Mouse (Mus musculus): ENCODE data around the gene Acd. TPM values are rescaled to one million over a fixed set of nuclear protein-coding genes. Genes with fewer than 3 reads are reported as not detected.
A peak's percentile ranks its signal among the peaks of the same experiment; 100 is the strongest.

Acd gene
- polyA plus RNA-seq, 1 experiment from 2014 or later, result 77.1 TPM

DNA sequence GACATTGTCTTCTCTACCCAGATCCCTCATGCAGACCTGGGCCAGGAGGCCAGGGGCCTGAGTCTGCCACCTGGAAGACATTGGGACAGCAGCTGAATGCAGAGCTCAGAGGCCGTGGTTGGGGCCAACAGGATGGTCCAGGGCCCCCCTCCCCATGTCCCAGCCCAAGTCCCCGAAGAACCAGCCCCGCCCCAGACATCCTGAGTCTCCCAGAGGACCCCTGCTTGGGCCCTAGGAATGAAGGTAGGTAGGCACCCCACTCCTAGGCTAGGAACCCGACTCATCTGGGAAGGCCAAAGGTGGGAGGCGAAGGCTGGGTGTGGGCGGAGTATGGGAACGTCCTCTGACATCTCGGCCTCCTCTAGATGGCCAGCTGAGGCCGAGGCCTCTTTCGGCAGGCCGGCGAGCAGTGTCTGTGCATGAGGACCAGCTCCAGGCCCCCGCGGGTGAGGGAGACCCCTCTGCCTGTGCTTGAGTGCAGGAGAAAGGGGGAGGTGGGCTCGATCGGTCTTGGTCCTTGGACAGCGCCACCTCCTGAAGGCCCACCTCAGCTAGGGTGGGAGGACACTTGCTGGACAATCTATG lies 3.6 kb downstream of the Acd start:
- no peak for DNase-seq (ENCODE audit: extremely low spot score, low spot score)
- H3K27ac ChIP-seq, result no peak overlapping the region
- H3K36me3 ChIP-seq (replicated peaks), result peaks cover 41% of the 10 kb centered on the region
- H3K9me3 ChIP-seq, result peaks cover 7% of the 10 kb centered on the region
- H3K27me3 ChIP-seq (ENCODE audit: poor library complexity, severe bottlenecking), result peaks cover 20% of the 10 kb centered on the region
- 0 out of 2 replicates have a peak overlapping the region, but pooled peaks have one; percentile 2 for H3K4me3 ChIP-seq
- 91% methylated on average over 17 of the region's 17 CpGs for WGBS
- H3K4me1 ChIP-seq, result peaks cover 39% of the 10 kb centered on the region

DNA sequence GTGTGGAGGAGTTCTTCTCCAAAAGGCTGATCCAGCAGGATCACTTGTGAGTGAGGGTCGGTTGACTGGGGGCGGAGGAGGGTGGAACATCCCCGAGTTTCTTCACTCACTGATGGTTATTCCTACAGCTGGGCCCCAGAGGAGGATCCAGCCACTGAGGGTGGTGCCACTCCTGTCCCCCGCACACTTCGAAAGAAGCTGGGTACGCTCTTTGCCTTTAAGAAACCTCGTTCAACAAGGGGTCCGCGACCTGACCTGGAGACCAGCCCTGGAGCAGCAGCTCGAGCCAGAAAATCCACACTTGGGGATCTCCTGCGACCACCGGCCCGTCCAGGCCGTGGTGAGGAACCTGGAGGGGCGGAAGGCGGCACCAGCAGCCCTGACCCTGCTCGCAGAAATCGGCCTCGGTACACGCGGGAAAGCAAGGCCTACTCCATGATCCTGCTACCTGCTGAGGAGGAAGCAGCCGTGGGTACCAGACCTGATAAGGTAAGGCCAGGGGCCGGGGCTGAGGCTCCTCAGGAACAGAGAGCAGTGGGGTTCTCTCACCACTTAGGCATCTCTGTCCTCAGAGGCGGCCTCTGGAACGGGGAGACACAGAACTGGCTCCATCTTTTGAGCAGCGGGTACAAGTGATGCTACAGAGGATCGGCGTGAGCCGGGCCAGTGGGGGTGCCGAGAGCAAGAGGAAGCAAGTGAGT lies 5.7 kb downstream of the Acd start:
- Histone ChIP-seq H3K27ac (no peak overlapping the region), H3K36me3 (replicated peaks) (peaks cover 37% of the 10 kb centered on the region)
- no peak for DNase-seq (ENCODE audit: extremely low spot score, low spot score)

DNA sequence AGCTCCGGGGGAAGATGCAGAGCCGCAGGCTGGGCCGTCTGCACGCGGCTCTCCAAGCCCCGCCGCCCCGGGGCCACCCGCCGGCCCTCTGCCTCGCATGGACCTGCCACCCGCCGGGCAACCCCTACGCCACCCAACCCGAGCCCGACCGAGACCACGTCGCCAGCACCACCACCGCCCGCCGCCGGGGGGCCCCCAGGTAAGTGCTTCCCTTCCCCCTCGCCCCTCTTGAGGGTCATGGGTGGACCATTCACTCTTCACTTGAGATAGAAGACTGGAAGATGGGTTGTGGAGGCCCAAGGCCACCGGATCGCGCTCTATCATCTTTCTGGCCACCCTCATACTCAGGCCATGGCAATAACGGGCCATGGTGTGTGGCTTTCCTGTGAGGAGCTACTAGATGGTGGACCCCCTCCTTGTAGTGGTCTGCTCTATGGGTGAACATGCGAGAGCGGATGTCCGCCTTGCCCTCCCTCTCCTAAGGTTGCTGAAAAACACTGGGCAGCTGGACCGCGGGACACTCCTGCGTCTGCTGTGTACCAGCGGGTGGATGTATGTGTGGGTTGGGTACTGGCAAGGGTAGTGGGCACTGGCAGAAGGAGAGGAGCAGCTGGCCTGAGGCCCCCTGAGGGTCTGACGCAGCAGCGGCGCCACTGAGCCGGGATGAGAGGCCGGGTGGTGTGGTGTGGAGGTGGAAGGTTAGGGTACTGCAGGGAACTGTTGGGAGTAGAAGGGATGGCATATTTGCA lies 6.7 kb downstream of the Acd start:
- 7% methylated on average over 40 of the region's 40 CpGs for WGBS
- H3K9me3 ChIP-seq, result peaks cover 7% of the 10 kb centered on the region
- H3K36me3 ChIP-seq (replicated peaks), result peaks cover 34% of the 10 kb centered on the region
- no peak for DNase-seq (ENCODE audit: extremely low spot score, low spot score)
- H3K27me3 ChIP-seq (ENCODE audit: poor library complexity, severe bottlenecking), result peaks cover 28% of the 10 kb centered on the region
- H3K27ac ChIP-seq, result peak overlapping the region; percentile 70; the same call in 1 of the 2 replicates
- peak overlapping the region; percentile 59 for H3K4me3 ChIP-seq
- H3K4me1 ChIP-seq, result peaks cover 16% of the 10 kb centered on the region

More for the DNA sequence above, 5.7 kb downstream of the Acd start:
- Histone ChIP-seq H3K9me3 (peaks cover 7% of the 10 kb centered on the region), H3K4me3 (no peak overlapping the region), H3K27me3 (ENCODE audit: poor library complexity, severe bottlenecking) (peaks cover 21% of the 10 kb centered on the region), H3K4me1 (peaks cover 24% of the 10 kb centered on the region)
- 82% methylated on average over 30 of the region's 30 CpGs for WGBS

DNA sequence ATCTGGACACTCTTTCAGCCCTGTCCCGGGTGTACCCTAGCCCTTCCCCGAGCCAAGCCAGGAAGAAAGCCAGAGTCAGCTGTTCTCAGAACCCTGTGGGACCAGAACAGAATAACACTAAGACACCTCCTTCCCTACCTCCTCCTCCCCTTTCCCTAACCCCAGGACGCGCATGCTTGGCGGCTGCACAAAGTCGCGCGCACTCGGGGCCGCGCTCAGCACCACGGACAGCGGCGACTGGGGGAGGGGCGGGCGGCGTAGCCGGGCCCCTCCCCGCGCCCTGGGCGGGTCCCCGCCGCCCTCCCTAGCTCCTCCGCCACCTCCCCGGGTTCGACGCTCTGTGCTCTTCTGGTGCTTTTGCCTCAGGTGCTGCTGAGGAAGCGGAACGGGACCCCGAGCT lies 7.3 kb downstream of the Acd start:
- DNase-seq (ENCODE audit: extremely low spot score, low spot score), result peak; percentile 69
- Histone ChIP-seq H3K9me3 (peaks cover 7% of the 10 kb centered on the region), H3K27ac (peak overlapping the region; percentile 70; the same call in 1 of the 2 replicates), H3K27me3 (ENCODE audit: poor library complexity, severe bottlenecking) (peaks cover 28% of the 10 kb centered on the region), H3K4me1 (peaks cover 17% of the 10 kb centered on the region), H3K36me3 (replicated peaks) (peaks cover 30% of the 10 kb centered on the region), H3K4me3 (peak overlapping the region; percentile 59)
- WGBS, result 4% methylated on average over 30 of the region's 30 CpGs

DNA sequence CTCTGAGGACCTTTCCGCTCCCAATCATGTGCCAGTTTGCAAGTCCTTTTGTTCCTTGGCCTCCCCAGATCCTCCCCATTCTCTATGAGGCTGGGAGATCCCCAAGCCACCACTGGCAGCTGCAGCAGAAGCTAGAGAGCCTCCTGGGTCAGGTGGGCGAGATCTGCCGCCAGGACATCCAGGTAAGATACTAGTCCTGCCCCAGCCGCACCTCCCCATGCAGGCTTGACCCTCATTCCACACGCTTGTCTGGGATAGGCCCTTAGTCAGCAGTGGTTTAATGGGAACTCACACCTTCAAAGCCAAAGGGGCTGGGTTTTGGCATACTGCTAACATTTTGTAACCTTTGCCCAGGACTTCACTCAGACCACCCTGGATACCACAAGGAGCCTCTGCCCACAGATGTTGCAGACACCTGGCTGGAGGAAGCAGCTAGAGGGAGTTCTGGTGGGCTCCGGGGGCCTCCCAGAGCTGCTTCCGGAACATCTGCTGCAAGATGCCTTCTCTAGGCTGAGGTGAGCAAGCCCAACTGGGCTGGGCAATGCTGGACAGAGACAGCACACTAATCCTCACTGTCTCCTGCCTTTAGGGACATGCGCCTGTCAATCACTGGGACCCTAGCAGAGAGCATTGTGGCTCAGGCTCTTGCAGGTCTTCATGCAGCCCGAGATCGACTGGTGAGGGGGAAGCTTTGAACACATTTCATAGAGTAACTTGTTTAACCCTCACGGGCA lies 8.3 kb downstream of the Acd start:
- Histone ChIP-seq H3K4me3 (no peak overlapping the region), H3K36me3 (replicated peaks) (peaks cover 20% of the 10 kb centered on the region), H3K4me1 (peaks cover 17% of the 10 kb centered on the region), H3K27ac (no peak overlapping the region), H3K9me3 (peaks cover 7% of the 10 kb centered on the region), H3K27me3 (ENCODE audit: poor library complexity, severe bottlenecking) (peaks cover 28% of the 10 kb centered on the region)
- 92% methylated on average over 11 of the region's 11 CpGs for WGBS
- no peak for DNase-seq (ENCODE audit: extremely low spot score, low spot score)

DNA sequence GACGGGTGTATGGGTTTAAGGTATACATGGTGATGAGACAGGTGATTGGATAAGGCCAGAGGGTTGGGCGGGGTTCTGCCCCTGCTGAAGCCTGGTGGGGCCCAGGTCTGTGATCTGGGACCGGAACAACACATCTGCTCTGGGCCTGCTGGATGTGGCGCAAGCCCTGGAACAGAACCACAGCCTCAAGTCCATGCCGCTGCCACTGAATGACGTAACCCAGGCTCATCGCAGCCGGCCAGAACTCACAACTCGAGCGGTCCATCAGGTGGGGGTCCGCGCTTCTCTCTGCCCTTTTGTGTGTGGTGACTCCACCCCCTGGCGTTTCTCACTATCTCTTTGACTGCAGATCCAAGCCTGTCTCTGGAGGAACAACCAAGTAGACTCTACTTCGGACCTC lies 9.9 kb downstream of the Acd start:
- H3K27ac ChIP-seq, result no peak overlapping the region
- H3K4me3 ChIP-seq, result no peak overlapping the region
- peaks cover 22% of the 10 kb centered on the region for H3K4me1 ChIP-seq
- peaks cover 7% of the 10 kb centered on the region for H3K36me3 ChIP-seq (replicated peaks)
- DNase-seq (ENCODE audit: extremely low spot score, low spot score), result no peak
- 85% methylated on average over 14 of the region's 14 CpGs for WGBS
- peaks cover 7% of the 10 kb centered on the region for H3K9me3 ChIP-seq
- peaks cover 28% of the 10 kb centered on the region for H3K27me3 ChIP-seq (ENCODE audit: poor library complexity, severe bottlenecking)

DNA sequence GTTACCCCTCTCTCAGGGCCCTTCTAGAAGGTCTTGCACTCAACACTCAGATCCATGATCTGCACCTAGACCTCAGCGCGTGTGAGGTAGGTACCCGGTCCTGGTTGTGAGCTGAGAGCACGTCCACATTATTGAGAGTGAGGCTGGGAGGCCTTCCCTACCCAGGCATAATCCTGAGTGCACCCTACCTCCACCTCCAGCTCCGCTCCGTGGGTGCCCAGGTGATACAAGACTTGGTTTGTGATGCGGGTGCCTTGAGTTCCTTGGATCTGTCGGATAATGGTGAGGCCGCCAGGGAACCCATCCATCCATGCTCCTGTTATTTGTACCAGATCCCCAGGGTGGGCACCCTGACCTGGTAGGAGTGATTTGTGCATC lies 10.9 kb downstream of the Acd start:
- peaks cover 30% of the 10 kb centered on the region for H3K4me1 ChIP-seq
- peaks cover 20% of the 10 kb centered on the region for H3K27me3 ChIP-seq (ENCODE audit: poor library complexity, severe bottlenecking)
- peaks cover 7% of the 10 kb centered on the region for H3K9me3 ChIP-seq
- no peak overlapping the region for H3K27ac ChIP-seq
- peaks cover 7% of the 10 kb centered on the region for H3K36me3 ChIP-seq (replicated peaks)
- no peak overlapping the region for H3K4me3 ChIP-seq
- DNase-seq (ENCODE audit: extremely low spot score, low spot score), result no peak
- WGBS, result 89% methylated on average over 9 of the region's 9 CpGs

DNA sequence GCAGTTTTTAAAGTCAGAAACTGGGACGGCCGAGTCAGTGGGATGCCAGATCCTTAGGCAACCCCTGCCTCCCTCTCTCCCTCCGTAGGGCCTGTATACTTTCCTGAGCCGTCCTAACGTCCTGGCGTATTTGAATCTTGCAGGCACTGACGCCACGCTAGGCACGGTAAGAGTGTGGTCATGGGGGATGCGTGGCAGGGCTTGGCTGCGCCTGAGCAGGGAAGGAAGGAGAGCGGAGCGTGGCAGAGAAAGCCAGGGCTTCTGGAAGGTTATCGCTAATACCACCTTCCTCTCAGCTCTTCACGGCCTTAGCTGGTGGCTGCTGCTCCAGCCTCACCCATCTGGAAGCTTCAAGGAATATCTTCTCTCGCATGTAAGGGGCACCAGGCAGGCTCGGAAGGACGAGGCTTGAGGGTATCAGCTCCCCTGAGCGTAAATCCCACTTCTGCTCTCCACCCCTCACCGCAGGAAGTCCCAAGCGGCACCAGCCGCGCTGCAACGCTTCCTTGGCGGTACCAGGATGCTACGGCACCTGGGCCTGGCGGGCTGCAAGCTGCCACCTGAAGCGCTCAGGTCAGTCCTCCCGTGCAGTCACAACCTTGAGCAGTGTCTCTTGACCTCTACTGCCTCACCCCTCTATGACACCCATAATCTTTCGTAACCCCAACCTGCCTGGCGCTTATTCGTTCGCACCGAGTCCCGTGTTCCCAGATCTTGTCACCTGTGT lies 11.5 kb downstream of the Acd start:
- no peak for DNase-seq (ENCODE audit: extremely low spot score, low spot score)
- no peak overlapping the region for H3K27ac ChIP-seq
- H3K4me3 ChIP-seq, result no peak overlapping the region
- peaks cover 15% of the 10 kb centered on the region for H3K27me3 ChIP-seq (ENCODE audit: poor library complexity, severe bottlenecking)
- peaks cover 11% of the 10 kb centered on the region for H3K36me3 ChIP-seq (replicated peaks)
- WGBS, result 62% methylated on average over 35 of the region's 35 CpGs
- H3K9me3 ChIP-seq, result peaks cover 7% of the 10 kb centered on the region
- peaks cover 26% of the 10 kb centered on the region for H3K4me1 ChIP-seq

DNA sequence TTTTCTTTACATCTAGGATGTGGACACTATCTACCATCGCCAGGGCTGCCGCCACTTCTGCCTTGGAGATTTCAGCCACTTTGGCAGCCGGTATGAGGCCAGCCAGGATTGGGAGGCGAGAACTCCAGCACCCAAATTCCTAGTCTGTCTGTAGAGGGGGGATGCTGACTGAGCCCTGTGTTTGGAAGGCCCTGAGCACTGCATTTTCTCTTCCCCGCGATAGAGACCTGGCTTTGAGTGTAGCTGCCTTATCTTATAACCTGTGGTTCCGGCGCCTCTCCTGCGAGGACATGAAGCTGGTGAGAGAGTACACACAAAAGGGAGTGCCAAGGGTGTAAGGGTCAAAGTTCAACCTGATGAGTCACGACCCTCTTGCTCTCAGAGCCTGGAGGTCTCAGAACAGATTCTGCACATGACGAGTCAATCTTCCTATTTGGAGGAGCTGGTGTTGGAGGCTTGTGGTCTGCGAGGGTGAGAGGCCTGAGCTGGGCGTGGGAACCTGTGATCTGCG lies 12.6 kb downstream of the Acd start:
- Histone ChIP-seq H3K9me3 (peaks cover 7% of the 10 kb centered on the region), H3K27me3 (ENCODE audit: poor library complexity, severe bottlenecking) (0 out of 2 replicates have a peak, but pooled peaks cover 8% of the 10 kb centered on the region), H3K27ac (no peak overlapping the region), H3K4me1 (peaks cover 15% of the 10 kb centered on the region), H3K36me3 (replicated peaks) (peaks cover 23% of the 10 kb centered on the region), H3K4me3 (no peak overlapping the region)
- no peak for DNase-seq (ENCODE audit: extremely low spot score, low spot score)
- WGBS, result 72% methylated on average over 14 of the region's 14 CpGs

DNA sequence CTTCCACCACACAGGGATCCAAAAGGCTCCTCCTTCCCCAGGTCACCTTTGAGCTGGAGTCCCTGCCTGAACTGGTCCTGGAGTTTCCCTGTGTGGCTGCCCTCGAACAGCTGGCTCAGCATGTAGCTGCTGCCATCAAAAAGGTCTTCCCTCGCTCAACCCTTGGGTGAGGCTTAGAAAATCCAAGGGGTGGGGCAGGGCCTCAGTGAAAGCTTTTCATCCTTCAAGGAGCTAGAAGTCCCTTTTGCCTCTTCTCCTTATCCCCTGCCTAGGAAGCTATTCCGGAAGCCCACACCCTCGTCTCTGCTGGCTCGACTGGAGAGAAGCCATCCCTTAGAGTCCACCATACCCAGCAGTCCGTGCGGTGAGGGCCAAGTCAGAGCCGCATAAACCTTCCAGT lies 13.4 kb downstream of the Acd start:
- H3K4me3 ChIP-seq, result no peak overlapping the region

DNA sequence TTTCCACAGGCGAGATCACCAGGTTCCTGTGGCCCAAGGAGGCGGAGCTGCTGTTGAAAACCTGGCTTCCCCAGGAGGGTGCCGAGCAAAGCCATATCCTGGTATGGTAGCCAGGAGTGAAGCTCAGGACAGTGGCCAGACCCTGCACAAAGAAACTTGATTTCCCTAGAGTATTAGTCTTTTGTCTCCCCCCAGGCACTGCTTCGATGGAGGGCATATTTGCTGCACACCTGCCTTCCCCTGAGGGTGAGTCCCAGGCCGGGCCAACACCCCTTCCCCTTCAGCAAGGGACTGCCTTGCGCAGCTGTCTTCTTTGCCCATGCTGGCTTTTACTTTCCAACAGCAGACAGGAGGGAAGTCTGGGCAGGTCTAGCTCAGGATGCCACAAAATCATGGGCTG lies 14.4 kb downstream of the Acd start:
- Histone ChIP-seq H3K27me3 (ENCODE audit: poor library complexity, severe bottlenecking) (0 out of 2 replicates have a peak, but pooled peaks cover 8% of the 10 kb centered on the region), H3K36me3 (replicated peaks) (peaks cover 33% of the 10 kb centered on the region), H3K4me3 (no peak overlapping the region), H3K27ac (no peak overlapping the region), H3K4me1 (peaks cover 15% of the 10 kb centered on the region), H3K9me3 (no peaks in the 10 kb centered on the region)
- WGBS, result 74% methylated on average over 6 of the region's 6 CpGs
- DNase-seq (ENCODE audit: extremely low spot score, low spot score), result no peak

More for the DNA sequence above, 13.4 kb downstream of the Acd start:
- DNase-seq (ENCODE audit: extremely low spot score, low spot score), result no peak
- Histone ChIP-seq H3K36me3 (replicated peaks) (peaks cover 24% of the 10 kb centered on the region), H3K27ac (no peak overlapping the region), H3K9me3 (no peaks in the 10 kb centered on the region), H3K27me3 (ENCODE audit: poor library complexity, severe bottlenecking) (0 out of 2 replicates have a peak, but pooled peaks cover 8% of the 10 kb centered on the region), H3K4me1 (peaks cover 15% of the 10 kb centered on the region)
- WGBS, result 70% methylated on average over 8 of the region's 8 CpGs

All from forebrain, embryonic 10.5 days (tissue).